ENCODE assay signal across 8 mouse cellular contexts in genomic region chr3:25144961-25145697, GRCm38 (mm10). TPM values are rescaled to one million over a fixed set of nuclear protein-coding genes. Genes with fewer than 3 reads are reported as not detected.
A peak's percentile ranks its signal among the peaks of the same experiment; 100 is the strongest.
DNase-seq lines count a peak whose midpoint lies in the region; ATAC-seq lines count a peak whose summit lies in the region.

No protein-coding gene starts in this region.

- H3K27ac ChIP-seq in forebrain, embryonic 11.5 days (ENCODE audit: low read depth, low read length) = 0 out of 2 replicates have a peak overlapping the region, but pooled peaks have one; percentile 6
- H3K27ac ChIP-seq in neural tube, embryonic 11.5 days (ENCODE audit: low read depth, low read length) = no peak overlapping the region

- 6% methylated on average over 8 of the region's 8 CpGs for WGBS in forebrain, embryonic 11.5 days
- 15% methylated on average over 8 of the region's 8 CpGs for WGBS in neural tube, embryonic 11.5 days

- no peak overlapping the region for H3K4me3 ChIP-seq in forebrain, embryonic 11.5 days (ENCODE audit: low read depth, low read length)
- no peak overlapping the region for H3K4me3 ChIP-seq in neural tube, embryonic 11.5 days (ENCODE audit: low read depth, low read length)

- no peak overlapping the region for H3K9ac ChIP-seq in forebrain, embryonic 11.5 days (ENCODE audit: low read length)
- H3K9ac ChIP-seq in neural tube, embryonic 11.5 days (ENCODE audit: low read length) = no peak overlapping the region

- H3K4me1 ChIP-seq in forebrain, embryonic 11.5 days (replicated peaks; ENCODE audit: control insufficient read depth, insufficient read depth, low read length) = 0 out of 2 replicates have a peak, but pooled peaks cover 3% of the 10 kb centered on the region
- 0 out of 2 replicates have a peak, but pooled peaks cover 4% of the 10 kb centered on the region for H3K4me1 ChIP-seq in neural tube, embryonic 11.5 days (ENCODE audit: control insufficient read depth, insufficient read depth, low read length)

- peak; percentile 4 for DNase-seq in urinary bladder, postnatal 25 days (ENCODE audit: low spot score)
- DNase-seq in urinary bladder, adult 18-20 months (ENCODE audit: low spot score in 2 of 2) = no peak
- DNase-seq in forebrain, embryonic 11.5 days (ENCODE audit: low spot score) = no peak
- peak; percentile 24 to 51 for DNase-seq in layer of hippocampus, postnatal 14 days (ENCODE audit: low spot score in 2 of 2)
- DNase-seq in neural tube, embryonic 11.5 days (ENCODE audit: low spot score) = peak; percentile 32
- no peak for DNase-seq in spleen, adult 12 weeks (ENCODE audit: low spot score)
- no peak for DNase-seq in testis, postnatal 14 days (ENCODE audit: low spot score)

- H3K4me2 ChIP-seq in forebrain, embryonic 11.5 days (ENCODE audit: low read depth, low read length, severe bottlenecking) = 0 out of 2 replicates have a peak overlapping the region, but pooled peaks have one; percentile 5
- no peak overlapping the region for H3K4me2 ChIP-seq in neural tube, embryonic 11.5 days (ENCODE audit: low read depth)

- H3K27me3 ChIP-seq in forebrain, embryonic 11.5 days (ENCODE audit: control insufficient read depth, insufficient read depth, low read length) = no peaks in the 10 kb centered on the region
- no peaks in the 10 kb centered on the region for H3K27me3 ChIP-seq in neural tube, embryonic 11.5 days (ENCODE audit: control insufficient read depth, insufficient read depth, low read length)

- H3K9me3 ChIP-seq in forebrain, embryonic 11.5 days (ENCODE audit: control insufficient read depth, low read length) = no peaks in the 10 kb centered on the region
- no peaks in the 10 kb centered on the region for H3K9me3 ChIP-seq in neural tube, embryonic 11.5 days (ENCODE audit: control insufficient read depth, low read length)

- no peaks in the 10 kb centered on the region for H3K36me3 ChIP-seq in forebrain, embryonic 11.5 days (ENCODE audit: control insufficient read depth, insufficient read depth, low read length)
- H3K36me3 ChIP-seq in neural tube, embryonic 11.5 days (ENCODE audit: control insufficient read depth, insufficient read depth, low read length) = no peaks in the 10 kb centered on the region

- no peak for ATAC-seq in forebrain, embryonic 11.5 days (replicated peaks; ENCODE audit: low FRiP score)
- no peak for ATAC-seq in neural tube, embryonic 11.5 days (ENCODE audit: insufficient read depth, low FRiP score, low TSS enrichment)
- no peak for ATAC-seq in megakaryocyte progenitor cell, adult 5-6 weeks (replicated peaks; ENCODE audit: poor library complexity)

RNA-seq across cellular contexts. Expression of gene Naaladl2, which starts 1.1 kb away (rescaled TPM):
- polyA plus RNA-seq in forebrain, embryonic 11.5 days (2014; fragmentation: Nextera tagmentation; extraction: Ambion mirVana) = 0.23 and 0.48 TPM in 2 replicates
- total RNA-seq in layer of hippocampus, postnatal 14 days (2021) = 1 to 10 TPM; 2.6 to 2.8 TPM
- polyA plus RNA-seq in neural tube, embryonic 11.5 days (2014; fragmentation: Nextera tagmentation; extraction: Ambion mirVana) = 0.48 and 1.0 TPM in 2 replicates
- total RNA-seq in megakaryocyte progenitor cell, adult 5-6 weeks (2015) = not detected in 2 replicates
- total RNA-seq in megakaryocyte progenitor cell, adult 5-6 weeks (2017) = not detected in 2 replicates

Comparison
In these comparisons a context has a peak if more than half of its experiments do, and no peak if none do; other contexts are left out.
1. DNase-seq: peak in urinary bladder, postnatal 25 days (single experiment), layer of hippocampus, postnatal 14 days (2 of 2) and neural tube, embryonic 11.5 days (single experiment); none in urinary bladder, adult 18-20 months (0 of 2), forebrain, embryonic 11.5 days (single experiment), spleen, adult 12 weeks (single experiment) and testis, postnatal 14 days (single experiment).